Comparison of ENCODE assay signal across 23 mouse cellular contexts in the genomic region with DNA sequence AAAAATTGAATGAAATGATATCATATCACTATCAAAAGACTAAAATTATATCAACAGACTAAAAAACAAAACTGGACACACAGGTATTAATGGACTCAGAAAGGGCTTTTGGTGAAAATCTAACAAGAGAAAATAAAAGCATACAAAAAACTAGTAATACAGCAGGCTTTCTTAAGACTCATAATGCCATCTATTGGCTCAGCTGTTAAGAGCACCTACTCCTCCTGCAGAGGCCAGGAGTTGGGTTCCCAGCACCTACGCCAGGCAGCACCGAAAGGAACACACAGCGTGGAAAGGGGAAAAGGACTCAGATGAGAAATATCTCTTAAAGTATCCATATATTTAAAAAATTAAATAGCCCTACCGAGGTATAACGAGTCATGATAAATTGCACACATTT.
DNase-seq lines count a peak whose midpoint lies in the region; ATAC-seq and TF ChIP-seq lines count a peak whose summit lies in the region.
"Had no signal": no experiment of that assay in that cellular context is flagged by ENCODE, and none has a peak within 500 bp of the region (broad histone marks: within the 10 kb centered on the region; RNA-seq: fewer than 3 reads in every experiment).

No protein-coding gene starts in this region.

- H3K4me3 ChIP-seq in forebrain, postnatal 0 days (ENCODE audit: low read depth, low read length) = no peak overlapping the region
- H3K4me3 ChIP-seq in forebrain, embryonic 10.5 days = no peak overlapping the region
- H3K4me3 ChIP-seq in layer of hippocampus, adult 2 months = no peak overlapping the region
- no peak overlapping the region for H3K4me3 ChIP-seq in midbrain, postnatal 0 days (ENCODE audit: low read depth, low read length)
- H3K4me3 ChIP-seq in midbrain, embryonic 15.5 days = no peak overlapping the region
- H3K4me3 ChIP-seq: forebrain, embryonic 12.5 days; heart, embryonic 13.5 days; lung, embryonic 15.5 days; midbrain, embryonic 10.5 days; neural tube, embryonic 15.5 days; stomach, embryonic 15.5 days had no signal

- H3K27me3 ChIP-seq in forebrain, postnatal 0 days (ENCODE audit: insufficient read depth, low read length) = no peaks in the 10 kb centered on the region
- no peaks in the 10 kb centered on the region for H3K27me3 ChIP-seq in forebrain, embryonic 10.5 days (ENCODE audit: poor library complexity, severe bottlenecking)
- no peaks in the 10 kb centered on the region for H3K27me3 ChIP-seq in midbrain, postnatal 0 days (ENCODE audit: insufficient read depth, low read length)
- H3K27me3 ChIP-seq in midbrain, embryonic 15.5 days (replicated peaks) = no peaks in the 10 kb centered on the region
- H3K27me3 ChIP-seq: forebrain, embryonic 12.5 days; heart, embryonic 13.5 days; lung, embryonic 15.5 days; neural tube, embryonic 15.5 days; stomach, embryonic 15.5 days had no signal

- 92% methylated on average over 5 of the region's 5 CpGs for WGBS in forebrain, postnatal 0 days
- 87% methylated on average over 5 of the region's 5 CpGs for WGBS in forebrain, embryonic 10.5 days
- 93% methylated on average over 5 of the region's 5 CpGs for WGBS in midbrain, postnatal 0 days
- WGBS in midbrain, embryonic 15.5 days = 96% methylated on average over 5 of the region's 5 CpGs

- H3K4me1 ChIP-seq in forebrain, postnatal 0 days (ENCODE audit: insufficient read depth) = no peaks in the 10 kb centered on the region
- no peaks in the 10 kb centered on the region for H3K4me1 ChIP-seq in forebrain, embryonic 10.5 days
- no peaks in the 10 kb centered on the region for H3K4me1 ChIP-seq in midbrain, postnatal 0 days (ENCODE audit: insufficient read depth, low read length)
- no peaks in the 10 kb centered on the region for H3K4me1 ChIP-seq in midbrain, embryonic 15.5 days
- H3K4me1 ChIP-seq: forebrain, embryonic 12.5 days; heart, embryonic 13.5 days; lung, embryonic 15.5 days; midbrain, embryonic 10.5 days; neural tube, embryonic 15.5 days; stomach, embryonic 15.5 days had no signal

- H3K4me2 ChIP-seq in forebrain, postnatal 0 days (ENCODE audit: low read depth) = no peak overlapping the region
- no peak overlapping the region for H3K4me2 ChIP-seq in midbrain, postnatal 0 days (ENCODE audit: low read depth, low read length, poor library complexity, severe bottlenecking)
- no peak overlapping the region for H3K4me2 ChIP-seq in midbrain, embryonic 15.5 days
- H3K4me2 ChIP-seq: forebrain, embryonic 12.5 days; heart, embryonic 13.5 days; hindbrain, embryonic 14.5 days; liver, embryonic 11.5 days; lung, embryonic 15.5 days; neural tube, embryonic 15.5 days; stomach, embryonic 15.5 days had no signal

- no peak overlapping the region for H3K27ac ChIP-seq in forebrain, postnatal 0 days (ENCODE audit: low read depth, low read length)
- no peak overlapping the region for H3K27ac ChIP-seq in forebrain, embryonic 10.5 days
- no peak overlapping the region for H3K27ac ChIP-seq in layer of hippocampus, adult 2 months
- no peak overlapping the region for H3K27ac ChIP-seq in midbrain, postnatal 0 days (ENCODE audit: low read depth, low read length)
- no peak overlapping the region for H3K27ac ChIP-seq in midbrain, embryonic 15.5 days
- H3K27ac ChIP-seq: forebrain, embryonic 12.5 days; heart, embryonic 13.5 days; hindbrain, embryonic 14.5 days; lung, embryonic 15.5 days; macrophage; midbrain, embryonic 10.5 days; neural tube, embryonic 15.5 days; stomach, embryonic 15.5 days had no signal

- ATAC-seq in forebrain, postnatal 0 days = no peak
- ATAC-seq in midbrain, postnatal 0 days (ENCODE audit: low FRiP score) = no peak
- ATAC-seq in midbrain, embryonic 15.5 days (replicated peaks) = no peak
- ATAC-seq: intestine, embryonic 16.5 days had no signal

- H3K9ac ChIP-seq in forebrain, postnatal 0 days = no peak overlapping the region
- no peak overlapping the region for H3K9ac ChIP-seq in midbrain, postnatal 0 days (replicated peaks; ENCODE audit: low read length, poor library complexity, severe bottlenecking)
- no peak overlapping the region for H3K9ac ChIP-seq in midbrain, embryonic 15.5 days
- H3K9ac ChIP-seq: forebrain, embryonic 12.5 days; heart, embryonic 13.5 days; hindbrain, embryonic 14.5 days; lung, embryonic 15.5 days; neural tube, embryonic 15.5 days; stomach, embryonic 15.5 days had no signal

- peak; percentile 5 for DNase-seq in forebrain, postnatal 0 days
- no peak for DNase-seq in forebrain, embryonic 10.5 days (ENCODE audit: extremely low spot score, low spot score)
- no peak for DNase-seq in layer of hippocampus, adult 2 months (ENCODE audit: low spot score in 2 of 2)
- DNase-seq in layer of hippocampus, postnatal 36 days = no peak
- peak; percentile 15 for DNase-seq in midbrain, postnatal 0 days (ENCODE audit: low spot score)
- DNase-seq in telencephalon, adult 2 months (ENCODE audit: low read depth, low spot score) = peak; percentile 1
- no peak for DNase-seq in spleen, postnatal 36 days (ENCODE audit: low spot score in 2 of 2)
- DNase-seq: adrenal gland, postnatal 10 days; B cell, adult 2 months; cerebellum, adult 11 months; cerebellum, postnatal 14 days; right cerebral cortex, postnatal 25 days had no signal

- no peaks in the 10 kb centered on the region for H3K9me3 ChIP-seq in forebrain, postnatal 0 days (ENCODE audit: low read length)
- no peaks in the 10 kb centered on the region for H3K9me3 ChIP-seq in forebrain, embryonic 10.5 days
- no peaks in the 10 kb centered on the region for H3K9me3 ChIP-seq in midbrain, postnatal 0 days (ENCODE audit: low read length)
- H3K9me3 ChIP-seq in midbrain, embryonic 15.5 days = no peaks in the 10 kb centered on the region
- H3K9me3 ChIP-seq: forebrain, embryonic 12.5 days; heart, embryonic 13.5 days; lung, embryonic 15.5 days; midbrain, embryonic 10.5 days; neural tube, embryonic 15.5 days; stomach, embryonic 15.5 days had no signal

- peak; percentile 32; the same call in 1 of the 2 replicates for TF ChIP-seq CTCF in forebrain, postnatal 0 days (IDR thresholded peaks at IDR 0.05; ENCODE audit: low read depth)
- TF ChIP-seq CTCF in layer of hippocampus, adult 2 months (conservative IDR thresholded peaks at IDR 0.05) = peak; percentile 67
- TF ChIP-seq CTCF in midbrain, postnatal 0 days (IDR thresholded peaks at IDR 0.05) = peak; percentile 55

- H3K36me3 ChIP-seq in forebrain, postnatal 0 days (ENCODE audit: insufficient read depth) = no peaks in the 10 kb centered on the region
- no peaks in the 10 kb centered on the region for H3K36me3 ChIP-seq in forebrain, embryonic 10.5 days (replicated peaks)
- H3K36me3 ChIP-seq in midbrain, postnatal 0 days (ENCODE audit: insufficient read depth, low read length) = no peaks in the 10 kb centered on the region
- no peaks in the 10 kb centered on the region for H3K36me3 ChIP-seq in midbrain, embryonic 15.5 days (replicated peaks)
- H3K36me3 ChIP-seq: forebrain, embryonic 12.5 days; heart, embryonic 13.5 days; lung, embryonic 15.5 days; midbrain, embryonic 10.5 days; neural tube, embryonic 15.5 days; stomach, embryonic 15.5 days had no signal

Comparison
In these comparisons a context has a peak if more than half of its experiments do, and no peak if none do; other contexts are left out.
1. DNase-seq: peak in forebrain, postnatal 0 days (single experiment), midbrain, postnatal 0 days (single experiment) and telencephalon, adult 2 months (single experiment); none in forebrain, embryonic 10.5 days (single experiment), layer of hippocampus, adult 2 months (0 of 2), layer of hippocampus, postnatal 36 days (0 of 2) and spleen, postnatal 36 days (0 of 2).
2. Peak in every context shown above with its lines, with median percentiles within 50 percentile points of each other: CTCF ChIP-seq.